25 mouse cellular contexts compared by ENCODE assay signal in the genomic region with DNA sequence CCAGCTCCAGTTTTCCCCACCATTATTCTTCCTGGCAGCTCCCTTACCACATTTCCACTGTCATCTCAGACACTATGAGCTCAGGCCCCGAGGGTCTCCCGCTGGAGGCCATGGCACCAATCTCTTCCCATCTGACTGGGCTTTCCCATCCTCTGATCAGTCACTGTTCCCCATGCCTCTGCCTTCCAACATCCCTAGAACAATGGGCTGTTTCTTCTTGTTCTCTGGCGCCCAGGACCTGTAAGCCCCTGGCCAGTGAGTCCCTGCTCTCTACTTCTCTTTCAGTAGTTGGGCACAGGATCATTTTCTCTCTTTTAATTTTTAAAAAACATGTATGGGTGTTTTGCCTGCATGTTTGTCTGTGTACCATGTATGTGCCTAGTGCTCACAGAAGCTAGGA.
"Had no signal": no experiment of that assay in that cellular context is flagged by ENCODE, and none has a peak within 500 bp of the region (broad histone marks: within the 10 kb centered on the region; RNA-seq: fewer than 3 reads in every experiment).

No protein-coding gene starts in this region.

- ATAC-seq: hindbrain, embryonic 16.5 days; inflammation-experienced regulatory T-cells, adult 6 months; intestine, embryonic 15.5 days; intestine, postnatal 0 days; liver, postnatal 0 days had no signal

- H3K4me3 ChIP-seq: gastrocnemius, adult 2 months; heart, adult 2 months; heart, embryonic 12.5 days; hindbrain, embryonic 10.5 days; hindbrain, embryonic 12.5 days; intestine, embryonic 15.5 days; limb, embryonic 10.5 days; limb, embryonic 12.5 days; liver, embryonic 13.5 days; liver, embryonic 15.5 days had no signal

- H3K27ac ChIP-seq: gastrocnemius, adult 2 months; heart, adult 2 months; hindbrain, embryonic 10.5 days; hindbrain, embryonic 12.5 days; hindbrain, embryonic 14.5 days; intestine, embryonic 15.5 days; limb, embryonic 10.5 days; limb, embryonic 12.5 days; liver, embryonic 13.5 days; liver, embryonic 15.5 days had no signal

- H3K4me1 ChIP-seq: intestine, embryonic 15.5 days; limb, embryonic 10.5 days; limb, embryonic 12.5 days had no signal

- DNase-seq: gastrocnemius, adult 2 months; gastrocnemius, postnatal 10 days; gastrocnemius, postnatal 25 days; heart, adult 2 months; heart, postnatal 10 days; heart, postnatal 4 days; kidney, adult 18-20 months; kidney, adult 8-10 months; kidney, postnatal 10 days; kidney, postnatal 25 days; kidney, postnatal 4 days; liver; liver, embryonic 13.5 days; liver, postnatal 0 days had no signal
